Mouse (Mus musculus) thymus, adult 2 months (tissue): ENCODE data around the gene Vmn1r54.
"Not testable (repeated sequence)": the region's sequence is repeated elsewhere in the genome, so short reads cannot be mapped to it uniquely, and the experiment has no call there.

Experiments
- CTCF ChIP-seq: fragments of 200-500 bp; IDR thresholded peaks from 2 replicates; pipeline ENCODE4 v1.5.1; 2012; ENCODE audit warnings: mild to moderate bottlenecking, control low read depth, low read length, moderate library complexity, borderline replicate concordance; ENCODE audit not compliant: control insufficient read depth, poor library complexity, insufficient read depth; ENCODE audit errors: extremely low read depth
- POLR2A ChIP-seq: fragments of 200-500 bp; IDR thresholded peaks from 2 replicates; pipeline ENCODE4 v1.6.1; 2012; ENCODE audit warnings: mild to moderate bottlenecking, low read length, control low read depth, moderate library complexity; ENCODE audit not compliant: control insufficient read depth, poor library complexity, insufficient read depth; ENCODE audit errors: extremely low read depth

- TF ChIP-seq CTCF, POLR2A: not testable (repeated sequence)
Measured at GRCm38 (mm10) chr6:90202493-90202892, 43.6 kb upstream of the Vmn1r54 start, which contains the start of gene V1ra8.
